ENCODE assay signal across 16 mouse cellular contexts in the genomic region with DNA sequence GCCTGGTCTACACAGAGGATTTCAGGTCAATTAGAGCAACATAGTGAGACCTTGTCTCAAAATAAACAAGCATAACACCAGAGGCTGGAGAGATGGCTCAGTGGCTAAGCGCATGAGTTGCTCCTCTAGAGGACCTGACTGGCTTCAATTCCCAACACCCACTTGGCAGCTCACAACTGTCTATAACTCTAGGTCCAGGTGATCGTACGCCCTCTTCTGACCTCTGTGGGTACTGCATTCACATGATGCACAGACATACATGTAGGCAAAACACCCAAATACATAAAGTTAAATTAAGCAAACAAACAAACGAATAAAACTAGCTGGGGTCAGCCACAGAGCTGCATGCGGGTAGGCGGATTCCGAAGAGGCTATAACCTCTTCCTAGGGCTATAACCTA. TPM values are rescaled to one million over a fixed set of nuclear protein-coding genes. Genes with fewer than 3 reads are reported as not detected.
A peak's percentile ranks its signal among the peaks of the same experiment; 100 is the strongest.
DNase-seq lines count a peak whose midpoint lies in the region; TF ChIP-seq lines count a peak whose summit lies in the region.
"Had no signal": no experiment of that assay in that cellular context is flagged by ENCODE, and none has a peak within 500 bp of the region (broad histone marks: within the 10 kb centered on the region; RNA-seq: fewer than 3 reads in every experiment).

No protein-coding gene starts in this region.

- no peaks in the 10 kb centered on the region for H3K4me1 ChIP-seq in kidney, adult 2 months (ENCODE audit: control insufficient read depth, insufficient read depth, low read length)
- H3K4me1 ChIP-seq in ES-Bruce4 (ENCODE audit: control insufficient read depth, insufficient read depth, low read length), result no peaks in the 10 kb centered on the region

- no peaks in the 10 kb centered on the region for H3K36me3 ChIP-seq in kidney, adult 2 months (ENCODE audit: control insufficient read depth, insufficient read depth, low read length)
- H3K36me3 ChIP-seq in ES-Bruce4 (ENCODE audit: control insufficient read depth, insufficient read depth, low read length, poor library complexity, severe bottlenecking), result no peaks in the 10 kb centered on the region
- H3K36me3 ChIP-seq: embryonic facial prominence, embryonic 13.5 days; heart, embryonic 12.5 days had no signal

- TF ChIP-seq EP300 in ES-Bruce4 (IDR thresholded peaks at IDR 0.05; ENCODE audit: insufficient read depth, low read depth, low read length), result no peak

- H3K9ac ChIP-seq in ES-Bruce4 (ENCODE audit: low read depth, poor library complexity, severe bottlenecking), result no peak overlapping the region
- H3K9ac ChIP-seq: embryonic facial prominence, embryonic 13.5 days; forebrain, embryonic 13.5 days; heart, embryonic 12.5 days had no signal

- DNase-seq in kidney, adult 2 months, result no peak
- DNase-seq in kidney, postnatal 25 days, result no peak
- DNase-seq in 416B (ENCODE audit: low read depth), result peak; percentile 26
- peak; percentile 49 for DNase-seq in induced T-regulatory cell, adult 2 months (ENCODE audit: low read depth)
- DNase-seq in gastrocnemius, adult 2 months, result no peak
- DNase-seq in urinary bladder, postnatal 25 days (ENCODE audit: low spot score), result no peak
- DNase-seq: adrenal gland, postnatal 25 days; gastrocnemius, postnatal 10 days; heart, postnatal 4 days; kidney, adult 11 months; lung, postnatal 10 days; thymus, postnatal 14 days had no signal

- no peak overlapping the region for H3K4me3 ChIP-seq in kidney, adult 2 months (ENCODE audit: insufficient read depth, low read depth, low read length)
- H3K4me3 ChIP-seq in ES-Bruce4 (ENCODE audit: low read depth, low read length), result no peak overlapping the region
- H3K4me3 ChIP-seq in gastrocnemius, adult 2 months, result no peak overlapping the region
- H3K4me3 ChIP-seq: embryonic facial prominence, embryonic 13.5 days; forebrain, embryonic 13.5 days; heart, embryonic 12.5 days had no signal

- WGBS in kidney, adult 2 months, result 86% methylated on average over 7 of the region's 7 CpGs

- H3K27me3 ChIP-seq in kidney, adult 2 months (replicated peaks; ENCODE audit: control insufficient read depth, insufficient read depth, low read length), result no peaks in the 10 kb centered on the region
- no peaks in the 10 kb centered on the region for H3K27me3 ChIP-seq in ES-Bruce4 (ENCODE audit: control insufficient read depth, insufficient read depth, low read length, poor library complexity, severe bottlenecking)
- H3K27me3 ChIP-seq: embryonic facial prominence, embryonic 13.5 days; forebrain, embryonic 13.5 days; heart, embryonic 12.5 days had no signal

- no peak for TF ChIP-seq POLR2A in kidney, adult 2 months (IDR thresholded peaks at IDR 0.05; ENCODE audit: low read depth, low read length)
- TF ChIP-seq POLR2A in ES-Bruce4 (IDR thresholded peaks at IDR 0.05; ENCODE audit: insufficient read depth, low read length), result no peak

- intact Hi-C loops in gastrocnemius, adult 2 months (cut with DNase I), result loop anchor here (2.0 kb wide), 1 partner anchor 30 kb away; no protein-coding TSS in a partner anchor

- no peak overlapping the region for H3K27ac ChIP-seq in kidney, adult 2 months (ENCODE audit: insufficient read depth, low read depth, low read length)
- H3K27ac ChIP-seq in ES-Bruce4 (ENCODE audit: insufficient read depth, low read length), result peak overlapping the region; percentile 20; the same call in 1 of the 2 replicates
- H3K27ac ChIP-seq in gastrocnemius, adult 2 months, result no peak overlapping the region
- H3K27ac ChIP-seq: embryonic facial prominence, embryonic 13.5 days; forebrain, embryonic 13.5 days had no signal

- H3K9me3 ChIP-seq in ES-Bruce4 (replicated peaks; ENCODE audit: control insufficient read depth, insufficient read depth, low read length, poor library complexity, severe bottlenecking), result no peaks in the 10 kb centered on the region
- H3K9me3 ChIP-seq: embryonic facial prominence, embryonic 13.5 days; forebrain, embryonic 13.5 days; heart, embryonic 12.5 days had no signal

- 0 out of 2 replicates have a peak, but pooled peaks have one; percentile 12 for TF ChIP-seq CTCF in kidney, adult 2 months (conservative IDR thresholded peaks at IDR 0.05; ENCODE audit: insufficient read depth, insufficient read length, low read depth, low read length)
- peak; percentile 52 for TF ChIP-seq CTCF in ES-Bruce4 (IDR thresholded peaks at IDR 0.05; ENCODE audit: low read depth, low read length)
- TF ChIP-seq CTCF in gastrocnemius, adult 2 months (IDR thresholded peaks at IDR 0.05), result no peak

RNA-seq across cellular contexts. Expression of a gene that starts 36.0 kb away (rescaled TPM):
- 44.6 and 48.6 TPM in 2 replicates for polyA plus RNA-seq in kidney, adult 2 months (2012; rRNA removed)
- 245 and 248 TPM in 2 replicates for polyA plus RNA-seq in ES-Bruce4 (2011; ENCODE audit: insufficient read depth, insufficient read length, low read depth, missing spikeins)
- total RNA-seq in gastrocnemius, adult 2 months (2021), result 10 to 100 TPM; 23.7 to 30.0 TPM

Comparison
In these comparisons a context has a peak if more than half of its experiments do, and no peak if none do; other contexts are left out.
1. DNase-seq: peak in 416B (single experiment) and induced T-regulatory cell, adult 2 months (single experiment); none in kidney, adult 2 months (single experiment), kidney, postnatal 25 days (0 of 2), gastrocnemius, adult 2 months (single experiment) and urinary bladder, postnatal 25 days (single experiment).